Mouse (Mus musculus) CH12.LX (cell line): ENCODE data around the gene Gtf2ird2.

Experiments
- POLR2AphosphoS2 ChIP-seq: IDR thresholded peaks from 2 replicates; pipeline ENCODE4 v1.6.1; 2011; ENCODE audit warnings: low read depth, low read length, improper control_type of control experiment
- RCOR1 ChIP-seq: conservative IDR thresholded peaks from 2 replicates; pipeline ENCODE4 v1.6.1; 2012; ENCODE audit warnings: low read depth, mild to moderate bottlenecking, inconsistent platforms, low read length, improper control_type of control experiment
- USF2 ChIP-seq: conservative IDR thresholded peaks from 2 replicates; pipeline ENCODE4 v1.6.1; 2011; ENCODE audit warnings: low read depth, low read length, improper control_type of control experiment

DNA sequence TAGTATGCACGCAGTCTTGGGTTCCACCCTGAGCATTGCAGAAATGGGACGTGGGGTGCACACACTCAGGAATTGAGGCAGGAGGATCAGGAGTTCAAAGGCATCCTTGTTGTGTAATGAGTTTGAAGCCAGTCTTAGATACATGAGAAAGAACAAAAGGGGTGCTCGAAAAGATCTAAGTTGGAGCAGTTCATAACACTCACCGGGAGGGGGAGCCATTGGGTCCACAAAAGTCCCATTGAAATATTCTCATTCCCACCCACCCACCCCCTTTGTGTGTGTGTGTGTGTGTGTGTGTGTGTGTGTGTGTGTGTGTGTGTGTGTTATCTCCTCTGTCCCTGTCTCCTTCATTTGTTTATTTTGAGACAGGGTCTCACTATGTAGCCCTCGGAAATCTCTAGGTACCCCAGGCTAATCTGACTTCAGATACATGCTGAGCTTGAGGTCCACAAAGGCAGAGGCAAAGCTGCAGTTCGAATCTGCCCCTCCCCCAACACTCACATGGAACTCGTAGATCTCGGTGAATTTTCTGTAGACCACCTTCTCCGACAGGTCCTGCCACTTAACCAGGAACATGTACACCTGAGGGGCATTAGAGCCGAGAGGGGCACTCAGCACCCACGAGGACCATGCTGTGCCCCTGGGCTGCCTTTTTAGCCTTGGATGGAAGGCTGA is 43.9 kb downstream of the Gtf2ird2 start:
- TF ChIP-seq RCOR1 (no peak), USF2 (no peak), POLR2AphosphoS2 (0 out of 2 replicates have a peak, but pooled peaks have one; percentile 6)
